Mouse (Mus musculus) kidney, postnatal 0 days (tissue): ENCODE results near the gene Cd6. TPM values are rescaled to one million over a fixed set of nuclear protein-coding genes. Genes with fewer than 3 reads are reported as not detected.

ENCODE experiments used
- ATAC-seq: fragments of 200-750 bp; cut with Nextera tagmentation; replicated peaks from 2 replicates; pipeline ENCODE4 v1.8.0; 2017; ENCODE audit warnings: low read depth, moderate number of reproducible peaks, moderate TSS enrichment, moderate library complexity; ENCODE audit not compliant: low FRiP score
- DNase-seq: peaks from one replicate; pipeline ENCODE4 v3.0.0-alpha.2; 2016; ENCODE audit warnings: low spot score
- H3K27ac ChIP-seq: fragments of 300-500 bp; sonication (generic); 2 replicates; pipeline ENCODE4 v1.5.1; 2014; ENCODE audit warnings: mild to moderate bottlenecking
- H3K27me3 ChIP-seq: fragments of 300-500 bp; sonication (generic); 2 replicates; pipeline ENCODE4 v1.6.1; 2014; ENCODE audit warnings: low read length, mixed read lengths; ENCODE audit not compliant: insufficient read depth
- H3K36me3 ChIP-seq: fragments of 300-500 bp; sonication (generic); 2 replicates; pipeline ENCODE4 v1.6.1; 2014; ENCODE audit warnings: low read length, mixed read lengths; ENCODE audit not compliant: insufficient read depth
- H3K4me1 ChIP-seq: fragments of 300-500 bp; sonication (generic); replicated peaks from 2 replicates; pipeline ENCODE4 v1.6.1; 2014; ENCODE audit warnings: antibody characterized with exemption, low read length, mixed read lengths; ENCODE audit not compliant: insufficient read depth
- H3K4me2 ChIP-seq: fragments of 300-500 bp; sonication (generic); 2 replicates; pipeline ENCODE4 v1.6.1; 2014; ENCODE audit warnings: mild to moderate bottlenecking, low read length, moderate library complexity, mixed read lengths
- H3K4me3 ChIP-seq: fragments of 300-500 bp; sonication (generic); replicated peaks from 2 replicates; pipeline ENCODE4 v1.5.1; 2014; ENCODE audit warnings: low read depth, low read length
- H3K9ac ChIP-seq: fragments of 300-500 bp; sonication (generic); 2 replicates; pipeline ENCODE4 v1.6.1; 2014; ENCODE audit warnings: low read depth, low read length
- H3K9me3 ChIP-seq: fragments of 300-500 bp; sonication (generic); replicated peaks from 2 replicates; pipeline ENCODE4 v1.6.1; 2016; ENCODE audit warnings: low read length, inconsistent platforms, mixed read lengths
- CTCF ChIP-seq: IDR thresholded peaks from 2 replicates; pipeline ENCODE4 v1.5.1; 2016; ENCODE audit warnings: antibody characterized with exemption, low read depth, mild to moderate bottlenecking, moderate library complexity
- WGBS: fragments of 180-500 bp; shearing (Covaris S2); extraction: QIAGEN DNeasy Blood & Tissue Kit; methylation state at CpG from one replicate; pipeline ENCODE4 v1.1.7; 2014; 5-methylcytosine and 5-hydroxymethylcytosine counted together
- polyA plus RNA-seq: library from polyadenylated mRNA; unstranded; fragments of >200 nt; fragmentation: Nextera tagmentation; extraction: Ambion mirVana; gene quantifications from 2 replicates; pipeline ENCODE4 v1.2.1, GENCODE M21; 2015

The Cd6 gene
- polyA plus RNA-seq, 1 experiment from 2014 or later, result not detected

DNA sequence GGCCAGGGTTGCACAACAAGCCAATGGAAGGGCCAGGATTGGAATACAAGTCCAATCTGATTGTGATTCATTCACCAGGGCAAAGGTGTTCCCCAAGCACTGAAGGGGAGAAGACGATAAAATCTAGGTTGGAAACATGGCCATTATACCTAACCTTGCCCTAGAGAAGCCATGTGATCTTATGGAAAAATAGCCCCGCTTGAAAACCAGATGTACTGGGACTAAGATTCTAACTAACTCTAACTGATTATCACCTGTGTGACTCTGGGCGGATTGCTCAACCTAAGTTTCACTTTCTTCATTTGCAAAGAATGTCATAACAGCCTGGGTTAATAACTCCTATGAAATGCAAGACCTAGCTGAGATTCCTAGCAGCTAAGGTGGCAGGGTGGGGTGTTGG, 25.6 kb upstream of the Cd6 start:
- peaks cover 27% of the 10 kb centered on the region for H3K36me3 ChIP-seq
- no peak overlapping the region for H3K27ac ChIP-seq
- 88% methylated on average over 3 of the region's 3 CpGs for WGBS
- DNase-seq (no peak), ATAC-seq (no peak)
- H3K4me3 ChIP-seq, result no peak overlapping the region
- H3K4me2 ChIP-seq, result no peak overlapping the region
- no peak overlapping the region for H3K9ac ChIP-seq
- no peak for TF ChIP-seq CTCF
- no peaks in the 10 kb centered on the region for H3K9me3 ChIP-seq
- H3K27me3 ChIP-seq, result no peaks in the 10 kb centered on the region
- H3K4me1 ChIP-seq, result no peaks in the 10 kb centered on the region

GRCm38 (mm10) chr19:10847311-10848087, 17.6 kb upstream of the Cd6 start:
- Histone ChIP-seq H3K27ac (no peak overlapping the region), H3K4me2 (no peak overlapping the region), H3K4me1 (peaks cover 9% of the 10 kb centered on the region; the same call in 1 of the 2 replicates), H3K27me3 (no peaks in the 10 kb centered on the region), H3K9ac (no peak overlapping the region), H3K36me3 (no peaks in the 10 kb centered on the region), H3K9me3 (no peaks in the 10 kb centered on the region), H3K4me3 (no peak overlapping the region)
- WGBS, result 31% methylated on average over 3 of the region's 3 CpGs
- DNase-seq (peak; percentile 66), ATAC-seq (no peak)
- no peak for TF ChIP-seq CTCF

GRCm38 (mm10) chr19:10846150-10846549, 16.3 kb upstream of the Cd6 start:
- 76% methylated on average over 7 of the region's 7 CpGs for WGBS
- no peak for TF ChIP-seq CTCF
- H3K27me3 ChIP-seq, result no peaks in the 10 kb centered on the region
- no peak overlapping the region for H3K9ac ChIP-seq
- H3K4me1 ChIP-seq, result peaks cover 17% of the 10 kb centered on the region; the same call in 1 of the 2 replicates
- no peak overlapping the region for H3K4me3 ChIP-seq
- H3K36me3 ChIP-seq, result no peaks in the 10 kb centered on the region
- ATAC-seq, result no peak
- no peak for DNase-seq
- no peak overlapping the region for H3K27ac ChIP-seq
- no peaks in the 10 kb centered on the region for H3K9me3 ChIP-seq
- H3K4me2 ChIP-seq, result no peak overlapping the region

DNA sequence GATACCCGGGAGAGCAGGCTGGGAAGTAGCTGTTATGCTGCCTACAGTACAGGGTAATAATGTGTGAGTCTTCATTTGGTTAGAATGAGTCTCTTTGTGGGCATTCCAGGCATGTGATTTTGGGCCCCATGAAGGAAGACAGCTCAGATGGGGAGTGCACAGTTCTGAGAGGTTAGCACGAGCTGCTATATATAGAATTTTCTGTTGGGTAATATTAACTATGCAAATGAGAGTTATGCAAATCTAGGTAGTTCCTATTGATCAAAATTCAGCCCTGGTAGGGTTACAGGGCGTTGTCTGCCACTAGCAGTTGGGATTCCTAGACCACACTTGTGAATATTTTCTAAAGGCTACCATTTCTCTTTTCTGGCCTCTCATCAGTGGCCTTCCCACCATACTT, 15.6 kb upstream of the Cd6 start:
- Histone ChIP-seq H3K4me3 (no peak overlapping the region), H3K9ac (no peak overlapping the region), H3K4me1 (peaks cover 17% of the 10 kb centered on the region; the same call in 1 of the 2 replicates), H3K27me3 (no peaks in the 10 kb centered on the region), H3K9me3 (no peaks in the 10 kb centered on the region), H3K27ac (no peak overlapping the region), H3K36me3 (no peaks in the 10 kb centered on the region), H3K4me2 (no peak overlapping the region)
- ATAC-seq (no peak), DNase-seq (no peak)
- WGBS, result 89% methylated on average over 3 of the region's 3 CpGs
- no peak for TF ChIP-seq CTCF

DNA sequence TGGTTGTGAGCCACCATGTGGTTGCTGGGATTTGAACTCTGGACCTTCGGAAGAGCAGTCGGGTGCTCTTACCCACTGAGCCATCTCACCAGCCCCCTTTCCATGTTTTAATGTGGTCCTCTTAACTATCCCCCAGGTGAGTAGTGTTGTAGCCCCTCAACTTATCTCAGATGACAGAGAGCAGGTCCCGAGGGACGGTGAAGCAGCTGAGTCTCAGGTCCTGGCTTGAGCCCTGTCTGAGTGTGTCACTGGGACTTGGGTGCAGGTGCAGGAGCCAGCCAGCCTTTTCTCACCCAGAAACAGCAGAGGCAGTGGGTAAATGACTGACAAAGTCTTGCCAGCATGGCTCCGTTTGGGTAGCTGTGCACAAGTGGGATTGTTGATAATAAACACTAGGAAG, 14.3 kb upstream of the Cd6 start:
- ATAC-seq (no peak), DNase-seq (no peak)
- H3K4me1 ChIP-seq, result peaks cover 17% of the 10 kb centered on the region; the same call in 1 of the 2 replicates
- no peak overlapping the region for H3K4me3 ChIP-seq
- no peak overlapping the region for H3K27ac ChIP-seq
- H3K4me2 ChIP-seq, result no peak overlapping the region
- H3K27me3 ChIP-seq, result no peaks in the 10 kb centered on the region
- no peaks in the 10 kb centered on the region for H3K36me3 ChIP-seq
- H3K9ac ChIP-seq, result no peak overlapping the region
- no peaks in the 10 kb centered on the region for H3K9me3 ChIP-seq
- TF ChIP-seq CTCF, result no peak
- WGBS, result 84% methylated on average over 5 of the region's 5 CpGs

GRCm38 (mm10) chr19:10842914-10843313, 13.1 kb upstream of the Cd6 start:
- 0 out of 2 replicates have a peak, but pooled peaks have one; percentile 17 for ATAC-seq
- no peak overlapping the region for H3K4me3 ChIP-seq
- peaks cover 17% of the 10 kb centered on the region; the same call in 1 of the 2 replicates for H3K4me1 ChIP-seq
- no peaks in the 10 kb centered on the region for H3K9me3 ChIP-seq
- DNase-seq, result no peak
- H3K4me2 ChIP-seq, result peak overlapping the region; percentile 30; the same call in 1 of the 2 replicates
- no peaks in the 10 kb centered on the region for H3K27me3 ChIP-seq
- TF ChIP-seq CTCF, result no peak
- H3K27ac ChIP-seq, result no peak overlapping the region
- 33% methylated on average over 24 of the region's 24 CpGs for WGBS
- no peak overlapping the region for H3K9ac ChIP-seq
- no peaks in the 10 kb centered on the region for H3K36me3 ChIP-seq
